Mouse (Mus musculus) urinary bladder, adult 18-20 months (tissue): Measurements from ENCODE around the gene Manba.
"Not testable (repeated sequence)": the region's sequence is repeated elsewhere in the genome, so short reads cannot be mapped to it uniquely, and the experiment has no call there.

ENCODE experiments used
- DNase-seq, 2 experiments: peaks; one replicate each; pipeline ENCODE4 v3.0.0; 2022; ENCODE audit warnings: low spot score in 2 of 2, mixed read lengths in 2 of 2

Gene Manba

DNA sequence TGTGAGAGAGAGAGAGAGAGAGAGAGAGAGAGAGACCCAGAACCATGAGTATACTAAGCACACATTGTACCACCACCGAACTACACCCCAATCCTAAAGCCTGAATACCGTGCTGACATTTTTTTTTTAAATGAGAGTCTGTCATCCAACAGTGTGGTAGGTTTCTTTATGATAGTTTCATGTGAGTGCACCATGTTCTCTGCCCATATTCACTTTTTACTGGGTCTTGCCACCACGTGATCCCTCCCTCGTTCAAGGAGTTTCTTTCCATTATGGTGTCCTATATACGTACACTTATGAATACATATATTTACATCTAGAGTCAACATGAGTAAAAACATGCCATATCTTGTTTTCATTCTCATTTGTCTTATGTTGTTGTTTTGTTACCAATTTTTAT is 940 bp downstream of the Manba start:
- DNase-seq: no peak

DNA sequence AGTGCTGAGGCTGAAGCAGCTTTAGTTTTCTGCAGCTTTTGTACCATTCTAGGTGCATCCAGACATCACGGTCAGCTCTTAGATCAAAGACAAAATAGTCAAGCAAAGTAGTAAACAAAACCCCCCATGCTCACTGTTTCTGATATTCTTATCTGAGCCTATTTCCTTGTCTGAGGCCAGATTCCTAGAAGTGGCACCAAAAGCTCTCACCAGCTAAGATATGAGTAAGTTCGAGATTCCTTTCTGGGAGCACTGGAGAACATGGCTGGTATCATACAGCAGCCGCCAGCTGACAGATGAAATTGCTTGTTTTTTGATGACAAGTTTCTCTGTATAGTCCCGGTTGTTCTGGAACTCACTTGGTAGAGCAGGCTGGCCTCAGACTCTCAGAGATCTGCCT is 2.4 kb downstream of the Manba start:
- DNase-seq: no peak

DNA sequence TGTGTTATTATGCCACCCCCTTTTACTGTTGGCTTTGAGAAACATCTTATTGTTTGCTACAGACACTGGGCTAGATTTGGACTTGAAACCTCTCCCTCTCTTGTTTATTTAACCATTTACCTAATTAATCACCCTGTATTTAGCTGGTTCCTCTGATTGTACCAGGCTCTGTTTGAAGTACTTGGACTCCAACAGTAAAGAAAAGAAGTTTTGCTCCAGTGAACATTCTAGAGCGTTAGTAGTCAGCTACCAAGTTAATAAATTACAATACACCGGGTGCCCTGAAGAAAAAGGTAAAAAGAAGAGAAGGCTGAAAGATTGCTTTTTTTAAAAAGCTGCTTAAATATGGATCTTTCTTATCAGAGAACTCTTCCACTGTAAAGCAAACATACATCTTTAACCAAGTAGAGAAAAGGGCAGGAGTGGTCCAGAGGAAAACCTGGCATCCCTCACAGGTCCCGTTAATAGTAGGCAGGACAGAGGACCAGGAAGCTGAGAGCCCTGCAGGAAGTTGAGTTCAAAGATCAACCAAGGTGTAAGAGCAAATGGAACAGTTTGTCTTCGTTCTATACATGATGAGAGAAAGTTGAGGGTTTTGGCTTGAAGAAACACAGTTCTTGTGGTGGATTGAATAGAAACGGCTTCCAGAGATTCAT is 4.6 kb downstream of the Manba start:
- DNase-seq: no peak

DNA sequence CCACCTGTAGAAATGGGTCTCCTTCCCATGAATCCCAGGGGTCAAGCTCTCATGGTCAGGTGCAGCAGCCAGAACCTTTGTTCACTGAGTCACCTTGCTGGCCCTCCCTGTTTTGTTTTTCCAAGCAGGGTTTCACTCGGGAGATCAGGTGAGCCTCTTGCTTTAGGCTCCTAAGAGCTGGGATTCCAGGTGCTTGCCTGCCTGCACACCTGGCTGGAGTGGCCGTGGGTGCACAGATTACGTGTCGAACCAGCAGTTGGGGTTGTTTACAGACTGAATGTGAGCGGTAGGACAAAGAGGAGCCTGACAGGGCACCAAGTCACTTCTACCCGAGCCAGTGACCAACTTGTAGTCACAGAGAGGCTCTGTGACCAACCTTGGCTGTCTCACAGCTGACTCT is 5.7 kb downstream of the Manba start:
- DNase-seq: no peak

DNA sequence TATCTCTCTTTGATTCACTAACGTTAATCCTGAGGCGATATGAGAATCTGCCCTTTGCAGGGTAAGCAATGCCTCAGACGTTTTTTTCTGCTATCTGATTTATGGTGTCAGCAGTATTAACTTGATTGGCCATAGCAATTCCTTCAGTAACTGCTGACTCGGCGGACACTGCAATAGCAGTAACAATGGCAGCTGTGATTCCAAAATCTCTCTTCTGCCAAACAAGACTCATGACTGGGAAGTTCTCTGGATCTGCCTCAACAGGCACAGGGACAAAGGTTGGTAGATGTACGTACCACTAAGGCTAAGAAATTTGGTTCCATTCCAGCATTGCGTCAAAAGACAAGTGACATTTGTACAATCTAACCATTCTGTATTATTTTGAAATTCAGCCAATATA is 7.9 kb downstream of the Manba start:
- not testable (repeated sequence) for DNase-seq

DNA sequence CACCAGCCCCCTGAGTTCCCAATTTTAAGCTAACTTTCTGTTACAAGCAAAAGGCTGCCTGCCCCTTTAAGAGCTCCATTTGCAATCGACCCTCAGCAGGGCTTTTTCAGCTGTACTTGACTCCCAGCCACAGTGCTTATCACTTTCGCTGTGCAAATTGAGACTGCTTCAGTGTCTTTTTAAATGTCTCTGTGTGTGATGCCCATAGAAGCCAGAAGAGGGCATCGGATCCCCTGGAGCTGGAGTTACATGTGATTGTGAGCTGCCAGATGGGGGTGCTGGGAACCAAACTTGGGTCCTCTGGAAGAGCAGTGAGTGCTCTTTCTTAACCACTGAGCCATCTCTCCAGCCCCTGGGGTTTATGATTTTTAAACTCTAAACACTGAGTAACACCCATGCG is 12.5 kb downstream of the Manba start:
- DNase-seq: not testable (repeated sequence)

DNA sequence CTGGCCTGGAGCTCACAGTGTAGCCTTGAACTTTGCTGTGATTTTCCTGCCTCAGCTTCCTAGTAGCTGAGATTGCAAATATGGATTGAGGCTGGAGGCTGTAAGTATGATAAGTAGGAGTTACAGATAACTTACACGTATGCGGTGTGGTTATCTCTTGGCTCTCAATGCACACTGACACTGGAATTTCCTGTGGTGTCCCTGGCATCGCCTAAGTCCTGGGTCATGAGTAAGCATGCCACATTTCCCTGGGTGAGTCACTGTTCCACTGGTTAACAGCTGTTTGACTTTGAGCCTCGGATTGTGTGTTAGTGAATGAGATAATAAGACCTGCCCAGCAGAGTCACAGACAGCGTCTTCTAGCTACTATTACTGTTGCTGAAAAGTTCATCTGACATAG is 13.5 kb downstream of the Manba start:
- DNase-seq: no peak

DNA sequence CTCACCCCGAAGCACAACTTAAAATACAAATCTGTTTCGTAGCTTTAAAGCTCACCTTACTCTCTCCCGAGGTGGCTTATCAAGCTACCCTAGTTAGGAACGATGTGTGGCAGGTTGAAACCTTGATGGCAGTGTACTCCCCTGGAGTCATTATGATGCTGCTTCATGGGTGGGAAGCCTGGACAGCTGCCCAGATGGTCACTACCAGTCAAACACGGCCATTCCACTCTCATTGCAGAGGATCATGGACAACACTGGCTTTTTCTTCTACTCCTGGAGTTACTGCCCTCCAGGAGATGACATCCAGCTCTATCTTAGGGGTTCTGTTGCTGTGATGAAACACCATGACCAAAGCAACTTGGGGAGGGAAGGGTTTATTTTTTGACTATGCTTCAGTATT is 17.7 kb downstream of the Manba start:
- DNase-seq: no peak

DNA sequence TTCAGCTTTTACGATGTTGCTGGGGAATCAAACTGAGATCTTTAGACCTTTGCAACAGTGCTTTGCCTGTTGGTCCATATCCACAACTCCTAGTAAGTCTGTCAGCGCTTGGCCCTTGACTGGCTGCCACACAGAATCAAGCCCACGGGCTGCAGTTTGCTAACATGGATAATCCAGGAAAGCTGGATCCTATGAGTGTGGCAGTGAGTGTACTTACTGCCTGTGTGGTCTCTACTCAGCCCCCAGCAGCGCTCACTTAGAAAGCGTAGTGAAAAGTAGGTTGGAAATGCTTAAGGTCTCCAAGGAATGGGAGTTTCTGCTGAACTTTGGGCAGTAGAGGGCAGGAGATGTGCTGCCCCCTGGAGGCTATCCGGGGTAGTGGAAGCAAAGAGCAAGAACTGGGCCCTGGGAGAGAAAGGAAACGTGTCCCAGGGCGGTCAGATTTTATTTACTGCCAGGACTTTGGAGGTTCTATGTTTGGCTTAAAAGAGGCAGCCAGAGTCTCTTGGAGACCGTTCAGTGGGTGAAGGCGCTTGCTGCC is 20.0 kb downstream of the Manba start:
- DNase-seq: peak; percentile 48 to 70

DNA sequence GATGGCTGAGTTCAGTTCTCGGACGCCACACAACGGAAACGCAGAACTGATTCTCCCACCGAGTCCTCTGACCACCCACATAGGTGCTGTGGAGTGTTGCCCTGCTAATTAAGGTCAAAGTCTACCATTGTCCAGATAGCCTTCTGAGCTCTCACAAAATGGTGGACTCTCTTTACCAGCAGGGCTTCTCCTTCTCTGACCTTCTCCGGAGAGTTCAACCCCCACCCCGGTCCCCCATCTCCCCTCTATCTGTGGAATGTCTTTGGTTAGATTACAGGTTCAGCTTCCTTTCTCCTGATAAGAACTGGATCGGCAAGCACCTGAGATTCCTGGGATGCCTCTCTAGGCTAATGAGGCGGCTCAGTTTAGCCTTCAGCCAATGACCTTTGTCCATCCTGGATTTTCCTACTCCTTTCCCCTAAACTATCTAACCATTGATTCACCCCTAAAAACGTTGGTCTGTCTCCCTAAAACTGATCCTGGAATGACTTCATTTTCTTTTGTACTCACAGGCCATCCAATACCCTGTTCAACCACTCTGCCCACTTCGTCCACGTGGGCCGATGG is 20.6 kb downstream of the Manba start:
- DNase-seq: no peak

DNA sequence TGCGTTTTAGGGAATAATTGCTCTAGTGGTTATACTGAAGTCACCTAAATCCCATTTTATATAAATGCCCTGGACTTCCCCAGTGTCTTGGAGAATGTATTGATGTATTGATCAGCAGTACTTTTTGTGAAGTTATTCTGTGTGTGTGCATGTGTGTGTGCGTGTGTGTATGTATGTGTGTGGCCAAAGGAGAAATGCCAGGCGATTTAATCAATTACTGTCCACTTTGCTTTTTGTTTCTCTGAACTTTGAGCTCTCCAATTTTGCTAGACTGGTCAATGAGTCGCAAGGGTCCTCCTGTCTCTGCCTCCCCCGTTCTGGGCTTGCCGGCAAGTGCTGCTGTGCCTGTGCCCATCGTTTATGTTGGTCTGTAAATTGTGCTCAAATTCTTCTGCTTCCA is 22.1 kb downstream of the Manba start:
- no peak for DNase-seq

DNA sequence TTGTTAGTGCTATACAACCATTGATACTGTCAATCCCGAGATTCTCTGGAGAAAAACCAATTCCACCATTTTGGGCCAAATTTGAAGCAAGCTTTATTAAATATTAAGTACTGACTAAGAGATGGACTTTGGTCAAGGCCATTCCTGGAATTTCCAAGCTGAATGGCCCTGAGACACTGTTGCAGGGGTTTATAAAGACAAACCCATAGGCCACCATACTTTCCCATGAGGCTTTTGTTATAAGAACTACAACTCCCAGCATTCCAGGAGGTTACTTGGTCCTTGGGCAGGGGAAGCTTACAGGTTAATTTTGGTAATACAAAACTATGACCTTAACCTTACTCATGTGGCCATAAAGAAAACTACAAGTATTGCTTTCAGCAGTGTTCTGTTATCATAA is 22.8 kb downstream of the Manba start:
- DNase-seq: no peak

DNA sequence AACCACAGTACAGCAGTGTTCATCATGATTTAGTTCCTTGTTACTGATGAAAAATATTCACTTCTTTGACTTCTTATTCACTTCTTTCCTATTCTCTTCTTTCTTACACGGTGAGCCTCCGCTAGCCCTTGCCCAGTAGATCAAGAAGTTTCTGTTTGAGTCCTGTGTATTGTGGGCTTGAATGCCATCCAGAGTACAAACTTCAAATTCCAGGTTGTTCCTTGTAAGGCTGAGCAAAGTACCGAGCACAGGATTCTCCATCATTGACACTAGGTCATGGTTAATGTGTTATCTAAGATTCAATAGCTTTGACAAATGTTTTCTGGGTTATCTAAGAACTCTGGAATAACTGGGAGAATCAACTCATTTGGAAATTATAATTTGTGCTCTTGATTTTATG is 25.0 kb downstream of the Manba start:
- DNase-seq: no peak

DNA sequence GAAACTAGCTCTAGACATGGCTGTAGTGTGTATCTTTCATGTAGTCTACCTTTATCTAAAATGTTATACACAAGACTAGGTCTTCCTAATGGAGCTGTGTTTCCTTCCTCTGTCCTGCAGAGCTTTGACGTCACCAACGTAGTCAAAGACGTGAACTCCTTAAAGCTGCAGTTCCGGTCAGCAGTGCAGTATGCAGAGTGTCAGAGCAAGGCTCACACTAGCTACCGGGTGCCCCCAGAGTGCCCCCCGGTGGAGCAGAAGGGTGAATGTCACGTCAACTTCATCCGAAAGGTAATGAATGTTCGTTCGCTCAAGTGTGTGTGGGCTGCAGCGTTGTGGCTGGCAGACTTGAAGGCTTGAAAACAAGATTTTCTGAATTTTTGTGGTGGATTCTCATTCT is 26.3 kb downstream of the Manba start:
- no peak for DNase-seq

DNA sequence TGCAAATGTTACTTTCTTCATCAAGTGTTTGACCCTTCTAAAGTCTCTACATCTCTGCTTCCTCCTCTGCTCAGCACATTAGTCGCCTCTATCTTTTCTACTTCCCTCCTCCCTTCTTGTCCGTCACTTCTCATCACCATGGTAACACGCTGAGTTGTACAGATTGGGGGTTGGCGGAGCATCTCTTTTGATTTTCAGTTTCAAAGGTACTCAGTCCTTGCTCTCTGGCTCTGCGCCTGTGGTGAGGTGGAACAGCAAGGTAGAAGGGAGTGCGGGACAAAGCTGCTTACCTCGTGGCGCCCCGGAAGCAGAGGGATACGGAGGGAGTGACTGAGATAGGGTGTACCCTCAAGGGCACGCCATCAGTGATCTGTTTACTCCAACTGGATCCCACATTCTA is 27.9 kb downstream of the Manba start:
- no peak for DNase-seq

DNA sequence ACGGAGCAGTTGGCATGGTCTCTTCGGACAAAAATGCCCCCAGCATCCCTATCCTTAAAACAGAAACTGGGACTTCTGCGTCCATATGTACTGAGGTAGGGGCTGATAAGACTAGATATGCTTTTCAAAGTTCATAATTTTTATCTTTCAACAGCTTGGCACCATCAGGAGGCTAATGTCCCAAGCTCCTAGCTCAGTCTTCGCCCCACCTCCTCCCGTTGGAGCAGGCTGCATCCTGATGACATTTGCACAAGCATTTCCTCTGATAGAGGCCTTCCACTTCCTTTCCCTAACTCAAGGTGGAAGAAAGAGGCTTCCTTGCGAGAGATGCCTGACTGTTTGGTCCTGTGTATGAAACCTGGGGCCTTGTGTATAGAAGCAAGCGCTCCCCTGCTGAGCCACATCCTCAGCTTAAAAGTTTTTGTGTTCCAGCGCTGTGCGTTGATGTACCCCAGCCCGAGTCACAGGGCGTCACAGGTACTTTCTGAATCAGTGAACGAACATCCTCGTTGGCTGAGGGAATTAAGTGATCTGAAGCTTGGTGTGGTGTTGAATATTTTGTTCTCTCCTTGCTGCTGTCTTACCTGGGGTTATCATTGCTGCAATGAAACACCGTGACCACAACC is 28.5 kb downstream of the Manba start:
- no peak for DNase-seq

DNA sequence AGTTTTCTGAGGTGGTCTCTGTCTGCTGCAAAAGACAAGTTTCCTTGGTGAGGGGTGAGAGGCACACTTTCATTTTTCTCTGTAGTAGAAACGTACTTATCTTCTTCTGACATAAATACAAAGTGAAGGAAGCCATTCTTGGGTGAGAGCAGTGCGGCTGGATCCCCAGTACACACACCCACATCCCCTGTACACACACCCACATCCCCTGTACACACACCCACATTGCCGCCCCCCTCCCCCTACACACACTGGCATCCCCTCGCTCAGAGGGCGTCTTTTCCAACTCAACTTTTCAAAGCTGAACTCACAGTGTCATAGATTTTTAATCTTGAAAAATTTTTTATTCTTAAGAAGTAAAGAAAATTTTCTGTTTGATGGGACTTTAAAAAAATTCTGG is 29.8 kb downstream of the Manba start:
- no peak for DNase-seq

DNA sequence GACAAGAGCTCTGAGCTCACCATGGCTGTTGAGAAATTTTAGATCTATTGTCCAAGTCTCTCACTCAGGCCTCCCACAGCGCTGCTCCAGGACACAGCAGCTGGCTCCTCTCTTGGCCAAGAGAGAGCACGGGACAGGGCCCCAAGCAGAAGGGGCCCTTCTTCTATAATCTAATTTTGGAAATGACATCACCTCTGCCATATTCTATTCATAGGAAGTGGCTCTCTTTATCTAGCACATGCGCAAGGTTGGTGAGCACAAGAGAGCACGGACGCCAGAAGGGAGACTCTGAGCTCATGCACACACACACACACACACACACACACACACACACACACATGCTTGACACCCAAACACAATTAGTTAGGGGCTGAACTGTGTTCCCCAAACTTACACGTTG is 31.5 kb downstream of the Manba start:
- DNase-seq: no peak

DNA sequence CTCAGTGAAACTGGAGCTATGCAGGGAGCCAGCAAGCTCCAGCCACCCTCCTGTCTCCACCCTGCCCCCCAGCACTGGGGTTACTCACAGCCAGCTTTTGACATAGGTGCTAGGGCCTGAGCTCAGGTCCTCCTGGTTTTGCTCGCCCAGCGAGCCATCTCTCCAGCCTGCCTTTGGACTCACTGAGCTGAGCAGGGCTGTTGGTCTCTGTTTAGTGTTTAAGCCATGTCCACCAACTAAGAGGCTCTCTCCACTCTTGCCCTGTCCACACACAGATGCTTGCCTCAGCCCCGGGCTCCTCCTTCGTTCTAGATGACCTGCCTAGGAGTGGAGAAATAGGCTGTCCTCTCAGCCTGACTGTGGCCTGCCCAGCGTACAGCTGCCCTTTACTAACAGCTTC is 33.5 kb downstream of the Manba start:
- DNase-seq: no peak

DNA sequence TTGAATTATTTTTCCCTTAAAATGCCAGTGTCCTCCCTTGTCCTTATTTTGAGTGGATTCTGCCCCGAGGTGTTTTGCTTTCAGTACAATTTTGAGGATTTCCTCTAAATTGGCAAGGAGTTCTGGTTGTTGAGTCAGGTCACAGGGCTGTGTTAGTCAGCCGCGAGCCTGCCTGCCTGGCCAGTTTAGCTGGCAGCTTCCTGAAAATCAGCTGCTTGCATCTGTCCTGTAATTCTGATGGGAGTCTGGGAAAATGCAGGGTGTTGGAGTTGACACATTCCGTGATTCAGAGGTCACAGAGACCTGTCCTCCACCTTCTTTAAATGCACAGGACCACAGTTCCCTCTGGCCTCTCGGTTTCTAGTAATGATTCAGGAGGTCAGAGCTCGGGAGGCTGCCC is 34.2 kb downstream of the Manba start:
- DNase-seq: no peak

DNA sequence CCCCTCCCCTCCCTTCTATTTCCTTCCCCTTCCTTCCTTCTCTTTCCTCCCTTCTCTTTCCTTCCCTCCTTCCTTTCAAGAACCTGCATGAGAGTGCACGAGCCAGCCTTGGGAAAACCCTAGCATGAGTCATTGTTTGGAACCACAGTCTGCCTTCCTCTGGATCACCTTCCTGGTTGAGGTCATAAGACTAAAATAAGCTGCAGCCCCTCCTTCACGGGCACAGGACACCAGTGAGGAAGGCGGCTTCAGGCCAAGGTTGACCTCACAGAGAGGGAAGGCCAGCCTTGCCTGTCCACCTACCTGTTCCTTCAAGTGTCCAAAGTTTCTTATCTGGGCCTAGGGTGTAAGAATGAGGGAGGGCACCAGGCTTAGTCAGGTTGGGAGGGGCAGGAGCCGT is 36.6 kb downstream of the Manba start:
- DNase-seq: peak; percentile 45 to 70

DNA sequence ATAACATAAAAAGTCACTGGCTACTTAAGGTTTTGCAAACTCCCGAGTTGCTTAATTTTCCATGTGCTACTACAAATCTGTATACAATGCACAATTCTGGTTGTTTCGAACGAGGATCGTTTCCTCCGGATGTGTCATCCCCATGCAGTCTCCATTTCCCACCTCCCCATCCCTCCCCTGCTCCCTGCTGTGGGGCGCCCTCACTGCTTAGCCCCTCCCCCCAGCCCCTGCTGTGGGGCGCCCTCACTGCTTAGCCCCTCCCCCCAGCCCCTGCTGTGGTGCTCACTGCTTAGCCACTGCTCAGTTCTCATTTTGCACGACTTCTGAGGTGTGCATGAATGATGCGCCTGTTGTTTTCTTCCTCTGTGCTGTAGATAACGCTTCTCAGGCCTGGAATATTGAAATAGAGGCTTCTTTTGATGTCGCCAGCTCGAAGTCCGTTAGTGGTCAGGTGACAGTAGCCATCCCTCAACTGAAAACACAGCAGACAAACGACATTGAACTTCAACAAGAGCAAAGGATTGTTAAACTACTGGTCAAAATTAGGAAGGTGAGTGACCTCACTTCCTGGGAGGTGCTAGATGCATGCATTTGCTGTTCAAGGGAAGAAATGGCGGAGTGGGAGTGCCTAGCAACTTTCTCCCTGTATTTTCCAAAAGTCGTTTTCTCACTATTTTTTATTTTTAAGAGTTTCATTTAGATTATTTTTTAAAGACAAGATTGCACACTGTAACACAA is 37.4 kb downstream of the Manba start:
- DNase-seq: no peak

DNA sequence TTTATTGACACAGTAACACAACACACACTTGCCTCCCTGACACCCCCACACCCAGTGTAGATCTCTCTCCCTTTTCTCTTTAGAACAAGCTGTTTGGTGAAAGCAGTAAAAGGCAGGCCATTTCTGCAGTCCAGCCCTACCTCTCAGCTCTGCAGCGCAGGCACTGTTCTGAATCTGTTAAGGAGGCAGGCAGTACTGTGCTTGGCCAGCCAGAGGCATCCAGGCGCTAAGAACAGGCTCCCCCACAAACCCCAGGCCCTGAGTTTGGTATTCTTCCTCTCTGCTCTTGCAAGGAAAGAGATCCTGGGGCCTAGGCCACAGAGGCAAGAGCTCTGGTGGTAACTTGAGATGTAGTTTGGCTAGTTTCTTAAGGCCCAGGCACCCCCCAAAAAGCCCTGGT is 39.5 kb downstream of the Manba start:
- not testable (repeated sequence) for DNase-seq
